Mouse (Mus musculus): ENCODE measurements around the gene Kctd20. TPM values are rescaled to one million over a fixed set of nuclear protein-coding genes. Genes with fewer than 3 reads are reported as not detected.

Gene Kctd20
- polyA plus RNA-seq, 1 experiment from 2014 or later = 82.0 TPM

- Histone ChIP-seq H3K36me3 (ENCODE audit: control insufficient read depth, insufficient read depth) (no peaks in the 10 kb centered on the region), H3K27ac (ENCODE audit: low read length) (peak overlapping the region; percentile 96), H3K4me1 (ENCODE audit: control insufficient read depth, low read depth, low read length) (peaks cover 40% of the 10 kb centered on the region), H3K4me2 (ENCODE audit: low read depth, low read length) (peak overlapping the region; percentile 52), H3K4me3 (ENCODE audit: low read depth, low read length) (peak overlapping the region; percentile 35), H3K9me3 (replicated peaks; ENCODE audit: control insufficient read depth, low read length) (no peaks in the 10 kb centered on the region), H3K27me3 (ENCODE audit: control insufficient read depth, insufficient read depth, low read depth, low read length) (no peaks in the 10 kb centered on the region), H3K9ac (ENCODE audit: low read depth, low read length) (peak overlapping the region; percentile 73)
- WGBS (ENCODE audit: insufficient replicate concordance) = 9% methylated on average over 14 of the region's 14 CpGs
- peak; percentile 84 for ATAC-seq (ENCODE audit: low read depth)
These were observed 21.2 kb upstream of the Kctd20 start for GRCm38 (mm10) chr17:28930392-28931074.

GRCm38 (mm10) chr17:28931436-28932211 lies 20.1 kb upstream of the Kctd20 start:
- no peaks in the 10 kb centered on the region for H3K27me3 ChIP-seq (ENCODE audit: control insufficient read depth, insufficient read depth, low read depth, low read length)
- no peak for ATAC-seq (ENCODE audit: low read depth)
- H3K4me2 ChIP-seq (ENCODE audit: low read depth, low read length) = no peak overlapping the region
- H3K36me3 ChIP-seq (ENCODE audit: control insufficient read depth, insufficient read depth) = no peaks in the 10 kb centered on the region
- H3K4me1 ChIP-seq (ENCODE audit: control insufficient read depth, low read depth, low read length) = peaks cover 48% of the 10 kb centered on the region
- H3K27ac ChIP-seq (ENCODE audit: low read length) = peak overlapping the region; percentile 96
- 82% methylated on average over 18 of the region's 18 CpGs for WGBS (ENCODE audit: insufficient replicate concordance)
- no peak overlapping the region for H3K4me3 ChIP-seq (ENCODE audit: low read depth, low read length)
- H3K9ac ChIP-seq (ENCODE audit: low read depth, low read length) = 0 out of 2 replicates have a peak overlapping the region, but pooled peaks have one; percentile 3
- no peaks in the 10 kb centered on the region for H3K9me3 ChIP-seq (replicated peaks; ENCODE audit: control insufficient read depth, low read length)

GRCm38 (mm10) chr17:28932274-28932673 lies 19.5 kb upstream of the Kctd20 start:
- peaks cover 42% of the 10 kb centered on the region for H3K4me1 ChIP-seq (ENCODE audit: control insufficient read depth, low read depth, low read length)
- H3K4me2 ChIP-seq (ENCODE audit: low read depth, low read length) = no peak overlapping the region
- no peak for ATAC-seq (ENCODE audit: low read depth)
- no peak overlapping the region for H3K9ac ChIP-seq (ENCODE audit: low read depth, low read length)
- H3K9me3 ChIP-seq (replicated peaks; ENCODE audit: control insufficient read depth, low read length) = no peaks in the 10 kb centered on the region
- no peak overlapping the region for H3K4me3 ChIP-seq (ENCODE audit: low read depth, low read length)
- H3K27me3 ChIP-seq (ENCODE audit: control insufficient read depth, insufficient read depth, low read depth, low read length) = no peaks in the 10 kb centered on the region
- no peaks in the 10 kb centered on the region for H3K36me3 ChIP-seq (ENCODE audit: control insufficient read depth, insufficient read depth)
- 89% methylated on average over 4 of the region's 4 CpGs for WGBS (ENCODE audit: insufficient replicate concordance)
- H3K27ac ChIP-seq (ENCODE audit: low read length) = peak overlapping the region; percentile 15; the same call in 1 of the 2 replicates

GRCm38 (mm10) chr17:28934120-28934916 lies 17.4 kb upstream of the Kctd20 start:
- Histone ChIP-seq H3K9ac (ENCODE audit: low read depth, low read length) (no peak overlapping the region; the same call in 1 of the 2 replicates), H3K27ac (ENCODE audit: low read length) (no peak overlapping the region), H3K4me3 (ENCODE audit: low read depth, low read length) (no peak overlapping the region), H3K36me3 (ENCODE audit: control insufficient read depth, insufficient read depth) (no peaks in the 10 kb centered on the region), H3K27me3 (ENCODE audit: control insufficient read depth, insufficient read depth, low read depth, low read length) (no peaks in the 10 kb centered on the region), H3K4me2 (ENCODE audit: low read depth, low read length) (no peak overlapping the region), H3K9me3 (replicated peaks; ENCODE audit: control insufficient read depth, low read length) (no peaks in the 10 kb centered on the region), H3K4me1 (ENCODE audit: control insufficient read depth, low read depth, low read length) (peaks cover 34% of the 10 kb centered on the region)
- no peak for ATAC-seq (ENCODE audit: low read depth)
- 72% methylated on average over 19 of the region's 19 CpGs for WGBS (ENCODE audit: insufficient replicate concordance)

- no peaks in the 10 kb centered on the region for H3K36me3 ChIP-seq (ENCODE audit: control insufficient read depth, insufficient read depth)
- no peak overlapping the region for H3K27ac ChIP-seq (ENCODE audit: low read length)
- H3K4me2 ChIP-seq (ENCODE audit: low read depth, low read length) = no peak overlapping the region
- no peak overlapping the region for H3K4me3 ChIP-seq (ENCODE audit: low read depth, low read length)
- 0 out of 2 replicates have a peak, but pooled peaks have one; percentile 19 for ATAC-seq (ENCODE audit: low read depth)
- no peaks in the 10 kb centered on the region for H3K9me3 ChIP-seq (replicated peaks; ENCODE audit: control insufficient read depth, low read length)
- H3K27me3 ChIP-seq (ENCODE audit: control insufficient read depth, insufficient read depth, low read depth, low read length) = no peaks in the 10 kb centered on the region
- peaks cover 18% of the 10 kb centered on the region for H3K4me1 ChIP-seq (ENCODE audit: control insufficient read depth, low read depth, low read length)
- H3K9ac ChIP-seq (ENCODE audit: low read depth, low read length) = peak overlapping the region; percentile 8; the same call in 1 of the 2 replicates
- 36% methylated on average over 7 of the region's 7 CpGs for WGBS (ENCODE audit: insufficient replicate concordance)
These were observed 15.6 kb upstream of the Kctd20 start for GRCm38 (mm10) chr17:28936133-28936532.

GRCm38 (mm10) chr17:28936622-28937345 lies 15.0 kb upstream of the Kctd20 start:
- H3K4me1 ChIP-seq (ENCODE audit: control insufficient read depth, low read depth, low read length) = peaks cover 12% of the 10 kb centered on the region
- no peak overlapping the region for H3K4me2 ChIP-seq (ENCODE audit: low read depth, low read length)
- no peaks in the 10 kb centered on the region for H3K9me3 ChIP-seq (replicated peaks; ENCODE audit: control insufficient read depth, low read length)
- H3K27ac ChIP-seq (ENCODE audit: low read length) = no peak overlapping the region
- no peak for ATAC-seq (ENCODE audit: low read depth)
- no peak overlapping the region for H3K4me3 ChIP-seq (ENCODE audit: low read depth, low read length)
- H3K27me3 ChIP-seq (ENCODE audit: control insufficient read depth, insufficient read depth, low read depth, low read length) = no peaks in the 10 kb centered on the region
- 71% methylated on average over 10 of the region's 10 CpGs for WGBS (ENCODE audit: insufficient replicate concordance)
- no peak overlapping the region for H3K9ac ChIP-seq (ENCODE audit: low read depth, low read length)
- no peaks in the 10 kb centered on the region for H3K36me3 ChIP-seq (ENCODE audit: control insufficient read depth, insufficient read depth)

GRCm38 (mm10) chr17:28940776-28941555 lies 10.8 kb upstream of the Kctd20 start:
- WGBS (ENCODE audit: insufficient replicate concordance) = 82% methylated on average over 25 of the region's 25 CpGs
- Histone ChIP-seq H3K4me2 (ENCODE audit: low read depth, low read length) (no peak overlapping the region), H3K36me3 (ENCODE audit: control insufficient read depth, insufficient read depth) (no peaks in the 10 kb centered on the region), H3K4me1 (ENCODE audit: control insufficient read depth, low read depth, low read length) (peaks cover 10% of the 10 kb centered on the region), H3K27ac (ENCODE audit: low read length) (no peak overlapping the region), H3K9me3 (replicated peaks; ENCODE audit: control insufficient read depth, low read length) (no peaks in the 10 kb centered on the region), H3K27me3 (ENCODE audit: control insufficient read depth, insufficient read depth, low read depth, low read length) (no peaks in the 10 kb centered on the region), H3K9ac (ENCODE audit: low read depth, low read length) (no peak overlapping the region), H3K4me3 (ENCODE audit: low read depth, low read length) (no peak overlapping the region)
- ATAC-seq (ENCODE audit: low read depth) = no peak

GRCm38 (mm10) chr17:28942101-28942500 lies 9.6 kb upstream of the Kctd20 start:
- H3K4me3 ChIP-seq (ENCODE audit: low read depth, low read length) = no peak overlapping the region
- no peaks in the 10 kb centered on the region for H3K27me3 ChIP-seq (ENCODE audit: control insufficient read depth, insufficient read depth, low read depth, low read length)
- WGBS (ENCODE audit: insufficient replicate concordance) = 68% methylated on average over 10 of the region's 11 CpGs
- peak; percentile 71 for ATAC-seq (ENCODE audit: low read depth)
- H3K27ac ChIP-seq (ENCODE audit: low read length) = no peak overlapping the region
- H3K9me3 ChIP-seq (replicated peaks; ENCODE audit: control insufficient read depth, low read length) = peaks cover 1% of the 10 kb centered on the region
- no peak overlapping the region for H3K4me2 ChIP-seq (ENCODE audit: low read depth, low read length)
- no peak overlapping the region for H3K9ac ChIP-seq (ENCODE audit: low read depth, low read length)
- H3K36me3 ChIP-seq (ENCODE audit: control insufficient read depth, insufficient read depth) = no peaks in the 10 kb centered on the region
- H3K4me1 ChIP-seq (ENCODE audit: control insufficient read depth, low read depth, low read length) = peaks cover 4% of the 10 kb centered on the region

Data from liver, embryonic 16.5 days (tissue).